Mouse (Mus musculus) kidney, adult 9 months (tissue): Measurements from ENCODE around the gene Xrcc1.
A peak's percentile ranks its signal among the peaks of the same experiment; 100 is the strongest.

Experiments
- DNase-seq: peaks from one replicate; pipeline ENCODE4 v3.0.0; 2022

Xrcc1 gene

GRCm38 (mm10) chr7:24566206-24566605 is 20.1 kb downstream of the Xrcc1 start:
- no peak for DNase-seq

- no peak for DNase-seq
Measured at GRCm38 (mm10) chr7:24568512-24568911, 22.4 kb downstream of the Xrcc1 start.

GRCm38 (mm10) chr7:24571071-24571470 is 25.0 kb downstream of the Xrcc1 start:
- no peak for DNase-seq

GRCm38 (mm10) chr7:24572455-24572854 is 26.4 kb downstream of the Xrcc1 start:
- no peak for DNase-seq

- peak; percentile 94 for DNase-seq
Measured at GRCm38 (mm10) chr7:24574224-24574796, 28.2 kb downstream of the Xrcc1 start.

DNA sequence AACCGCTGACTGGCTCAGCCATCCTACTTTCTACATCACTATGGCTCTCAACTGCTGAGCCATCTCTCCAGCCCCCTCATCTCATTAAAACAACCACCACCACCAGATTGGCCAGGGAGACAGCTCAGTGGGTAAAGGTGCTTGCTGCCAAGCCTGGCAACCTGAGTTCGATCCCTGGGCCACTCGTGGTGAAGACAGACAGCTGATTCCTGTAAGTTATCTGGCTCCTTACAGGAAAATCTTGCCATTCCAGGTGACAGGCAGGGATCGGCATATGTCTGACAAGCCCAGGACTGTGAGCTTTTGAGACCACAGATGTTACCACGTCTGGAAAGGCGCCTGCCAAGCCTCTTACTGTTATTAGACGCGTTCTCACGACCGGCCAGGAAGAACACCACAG is 31.7 kb downstream of the Xrcc1 start:
- no peak for DNase-seq

GRCm38 (mm10) chr7:24584876-24585275 is 38.8 kb downstream of the Xrcc1 start:
- no peak for DNase-seq

DNA sequence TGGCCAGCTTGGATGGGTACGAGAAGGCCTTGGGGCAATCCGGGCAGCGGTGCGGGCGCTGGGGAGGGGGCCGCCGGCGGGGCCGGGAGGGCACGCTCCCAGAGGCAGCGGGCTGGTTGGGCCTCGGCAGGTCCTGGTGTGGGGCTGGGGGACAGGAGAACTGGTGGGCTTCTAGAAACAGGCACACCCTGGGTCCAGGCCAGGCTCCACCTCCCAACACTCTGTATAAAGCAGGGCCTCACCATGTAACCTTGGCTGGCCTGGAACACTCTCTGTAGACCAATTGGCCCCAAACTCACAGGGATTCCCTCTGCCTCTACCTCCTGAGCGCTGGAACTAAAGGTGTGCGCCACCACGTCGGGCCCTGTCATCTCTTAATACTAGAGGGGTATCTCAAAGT is 39.9 kb downstream of the Xrcc1 start:
- DNase-seq, result no peak

GRCm38 (mm10) chr7:24586828-24587227 is 40.7 kb downstream of the Xrcc1 start:
- DNase-seq, result no peak

- no peak for DNase-seq
Measured at GRCm38 (mm10) chr7:24587330-24588105, 41.4 kb downstream of the Xrcc1 start, which contains the start of the genes Ethe1 and Zfp575. TSS of gene Ethe1 (plus strand) at chr7:24587543. TSS of gene Zfp575 (minus strand) at chr7:24587641.

DNA sequence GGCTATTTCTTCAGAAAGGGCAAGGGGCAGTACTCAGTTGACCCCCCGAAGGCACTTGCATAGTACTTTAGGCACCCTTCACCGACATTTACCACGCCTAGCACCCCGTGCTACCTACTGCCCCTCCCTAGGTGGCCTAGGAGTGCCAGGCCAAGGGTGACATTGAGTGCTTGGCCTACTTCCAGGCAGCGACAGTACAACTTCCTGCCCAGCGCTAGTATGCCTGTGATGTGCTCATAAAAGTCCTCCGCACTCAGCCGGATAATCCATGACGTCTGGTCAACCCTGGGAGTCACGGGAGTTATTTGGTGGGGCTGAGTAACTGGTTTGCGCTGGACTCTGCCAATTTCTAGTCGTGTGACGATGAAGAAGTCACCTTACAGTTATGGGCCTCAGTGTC is 42.2 kb downstream of the Xrcc1 start:
- DNase-seq, result peak; percentile 95

DNA sequence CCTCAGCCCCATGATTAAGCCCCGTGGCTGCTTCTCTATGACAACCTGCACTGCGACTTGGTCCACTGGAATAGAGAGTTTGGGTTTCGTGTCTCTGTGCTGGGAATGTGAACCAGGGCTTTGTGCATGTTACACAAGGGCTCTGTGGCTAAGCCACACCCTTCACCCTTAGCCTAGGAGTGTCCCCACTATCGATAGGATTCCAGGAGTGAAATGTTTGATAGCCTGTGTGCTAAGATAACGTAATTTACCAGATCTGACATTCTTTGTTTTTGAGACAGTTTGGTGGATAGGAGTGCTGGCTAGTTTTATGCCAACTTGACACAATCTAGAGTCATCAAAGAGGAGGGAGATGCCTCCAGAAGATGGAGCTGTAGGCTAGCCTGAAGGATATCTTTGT is 45.6 kb downstream of the Xrcc1 start:
- no peak for DNase-seq

DNA sequence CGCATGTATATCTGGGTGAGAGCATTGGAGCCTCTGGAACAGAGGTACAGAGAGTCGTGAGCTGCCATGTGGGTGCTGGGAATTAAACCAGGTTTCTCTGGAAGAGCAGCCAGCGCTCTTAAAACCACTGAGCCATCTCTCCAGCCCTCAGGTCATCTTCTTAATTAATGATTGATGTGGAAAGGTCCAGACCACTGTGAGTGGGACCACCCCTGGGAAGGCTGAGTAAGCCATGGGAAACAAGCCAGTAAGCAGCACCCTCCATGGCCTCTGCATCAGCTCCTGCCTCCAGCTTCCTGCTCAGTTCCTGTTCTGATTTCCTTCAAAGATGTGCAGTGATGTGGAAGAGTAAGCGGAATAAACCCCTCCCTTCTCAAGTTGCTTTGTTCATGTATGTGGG is 46.1 kb downstream of the Xrcc1 start:
- DNase-seq, result no peak

- DNase-seq, result no peak
Measured at GRCm38 (mm10) chr7:24592781-24593180, 46.7 kb downstream of the Xrcc1 start.

- peak; percentile 84 for DNase-seq
Measured at GRCm38 (mm10) chr7:24593621-24594308, 47.7 kb downstream of the Xrcc1 start.

DNA sequence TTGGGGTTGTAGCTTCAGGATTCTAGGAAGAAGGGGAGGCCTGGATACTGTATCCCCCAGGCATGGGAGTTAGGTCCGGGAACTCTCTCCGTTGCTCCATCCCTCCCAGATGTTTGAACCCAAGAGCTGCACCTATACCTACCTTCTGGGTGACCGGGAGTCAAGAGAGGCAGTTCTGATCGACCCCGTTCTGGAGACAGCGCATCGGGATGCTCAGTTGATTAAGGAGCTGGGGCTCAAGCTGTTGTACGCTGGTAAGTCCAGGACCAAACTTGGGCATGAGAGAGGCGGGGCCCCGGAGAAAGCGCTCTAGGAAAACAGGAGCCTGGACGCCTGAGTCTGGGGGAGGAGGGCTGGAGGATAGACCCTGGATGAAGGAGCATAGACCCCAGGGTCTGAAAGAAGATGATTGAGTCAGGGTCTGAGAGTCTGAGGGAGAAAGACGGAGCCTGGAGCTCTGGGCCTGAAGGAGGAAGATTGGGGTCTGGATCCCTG is 48.3 kb downstream of the Xrcc1 start:
- DNase-seq, result no peak

GRCm38 (mm10) chr7:24595464-24595863 is 49.4 kb downstream of the Xrcc1 start:
- no peak for DNase-seq

GRCm38 (mm10) chr7:24598121-24598520 is 52.0 kb downstream of the Xrcc1 start:
- DNase-seq, result no peak

DNA sequence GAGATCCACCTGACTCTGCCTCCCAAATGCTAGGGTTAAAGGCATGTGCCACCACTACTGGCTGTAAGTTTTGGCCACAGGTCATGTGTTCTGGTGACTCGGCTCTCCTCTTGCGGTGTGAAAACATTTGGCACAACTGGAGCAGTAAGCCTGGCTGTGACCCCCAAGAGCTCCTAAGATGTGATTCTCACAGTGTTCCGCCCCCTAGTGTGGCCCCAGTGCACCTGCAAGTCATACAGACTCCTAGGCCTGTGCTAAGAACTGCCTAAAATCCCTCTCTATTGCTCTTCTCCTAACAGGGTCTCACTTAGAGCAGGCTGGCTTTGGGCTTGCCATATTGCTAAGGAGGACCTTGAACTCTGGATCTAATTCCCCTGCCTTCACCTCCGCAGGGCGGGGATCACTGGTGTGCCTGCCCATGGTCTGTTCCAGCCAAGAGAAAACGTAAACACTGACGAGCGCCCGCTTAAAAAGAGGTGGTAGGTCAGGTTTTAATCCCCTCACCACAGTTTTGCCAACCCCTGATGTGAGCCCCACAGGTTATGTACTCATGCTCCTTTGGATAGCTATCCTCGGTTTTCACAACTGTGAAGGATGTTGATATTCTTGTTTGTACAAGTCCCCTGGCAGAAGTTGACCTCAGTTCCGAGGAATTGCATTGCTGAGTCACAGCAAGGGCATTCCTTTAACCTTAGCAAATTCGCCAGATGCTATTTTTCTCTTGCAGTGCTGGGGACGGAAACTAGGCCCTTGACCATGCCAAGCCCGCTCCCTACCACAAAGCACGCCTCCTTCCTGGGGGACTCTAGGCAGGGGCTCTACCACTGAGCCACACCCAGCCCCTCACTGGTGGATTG is 53.4 kb downstream of the Xrcc1 start:
- peak; percentile 55 for DNase-seq

DNA sequence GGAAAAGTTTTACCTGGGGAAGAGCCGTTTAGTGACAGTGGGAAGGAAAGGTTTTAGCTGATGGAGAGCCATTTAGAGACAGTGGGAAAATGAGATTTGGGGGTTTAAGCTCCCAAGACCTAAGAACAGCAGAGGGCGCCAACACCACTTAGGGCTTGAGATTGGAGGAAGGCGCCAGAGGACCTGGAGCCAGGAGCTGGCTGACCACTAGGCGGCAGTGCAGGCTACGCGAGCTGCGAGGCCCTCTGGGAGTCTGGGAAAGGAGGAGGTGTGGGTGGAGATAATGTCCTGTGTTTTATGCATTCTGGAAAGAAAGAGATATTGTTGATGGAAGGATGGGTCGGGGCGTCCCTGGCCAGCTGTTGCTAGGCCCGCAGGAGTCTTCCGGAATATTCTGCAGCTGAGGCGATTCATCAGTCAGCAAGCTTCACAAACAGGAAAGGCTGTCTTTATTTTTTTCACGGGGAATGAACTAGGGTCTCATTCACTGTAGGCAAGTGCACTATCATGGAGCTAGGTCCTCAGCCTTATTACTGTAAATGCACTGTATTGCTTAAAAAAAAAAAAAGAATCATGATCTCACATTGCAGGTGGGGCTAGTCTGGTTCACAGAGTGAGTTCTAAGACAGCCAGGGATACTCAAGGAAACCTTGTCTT is 55.0 kb downstream of the Xrcc1 start:
- peak; percentile 96 for DNase-seq

GRCm38 (mm10) chr7:24605561-24605960 is 59.5 kb downstream of the Xrcc1 start:
- no peak for DNase-seq

DNA sequence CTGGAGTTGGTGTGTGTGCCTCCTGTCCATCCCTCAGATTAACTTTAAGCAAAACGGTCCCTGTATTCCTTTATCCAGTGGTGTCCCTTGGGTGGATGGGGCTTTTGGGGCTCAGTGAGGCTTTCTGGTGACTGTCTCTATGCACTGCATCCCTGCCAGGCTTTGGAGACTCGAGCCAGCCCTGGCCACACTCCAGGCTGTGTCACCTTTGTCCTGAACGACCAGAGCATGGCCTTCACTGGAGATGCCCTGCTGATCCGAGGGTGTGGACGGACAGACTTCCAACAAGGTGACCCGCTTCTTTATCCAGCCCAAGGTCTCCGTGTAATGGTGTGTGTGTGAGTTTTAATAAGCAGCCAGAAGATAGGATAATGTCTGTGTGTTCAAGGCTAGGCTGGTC is 60.0 kb downstream of the Xrcc1 start:
- DNase-seq, result peak; percentile 76
